Mouse (Mus musculus) MEL (cell line): Measurements from ENCODE around the gene Pp2d1. TPM values are rescaled to one million over a fixed set of nuclear protein-coding genes. Genes with fewer than 3 reads are reported as not detected.

Source experiments
- DNase-seq: peaks from one replicate; pipeline ENCODE4 v3.0.0; 2011; ENCODE audit warnings: low read depth, low spot score
- H3K27ac ChIP-seq: 2 replicates; pipeline ENCODE4 v1.5.1; 2012; ENCODE audit warnings: low read depth, mild to moderate bottlenecking, control low read depth, low read length, moderate library complexity; ENCODE audit not compliant: control insufficient read depth
- H3K27me3 ChIP-seq, 2 experiments: fragments of 150-350 bp in 1 of 2; sonication (generic) in 1 of 2; 2 replicates each; pipeline ENCODE4 v1.6.1; 2012; ENCODE audit warnings: low read length in 2 of 2, mild to moderate bottlenecking in 2 of 2, improper control_type of control experiment in 1 of 2, moderate library complexity in 1 of 2; ENCODE audit not compliant: insufficient read depth in 2 of 2, control insufficient read depth in 1 of 2
- H3K36me3 ChIP-seq, 2 experiments: 2 replicates each; pipeline ENCODE4 v1.6.1; 2012 to 2014; ENCODE audit warnings: low read length in 2 of 2, improper control_type of control experiment in 1 of 2, inconsistent platforms in 1 of 2, mild to moderate bottlenecking in 1 of 2; ENCODE audit not compliant: insufficient read depth in 2 of 2, control insufficient read depth in 1 of 2
- H3K4me1 ChIP-seq, 2 experiments: fragments of 150-350 bp in 1 of 2; sonication (generic) in 1 of 2; 2 replicates each; pipeline ENCODE4 v1.6.1; 2012; ENCODE audit warnings: low read length in 2 of 2, improper control_type of control experiment in 1 of 2, mild to moderate bottlenecking in 1 of 2; ENCODE audit not compliant: insufficient read depth in 2 of 2, control insufficient read depth in 1 of 2
- H3K4me3 ChIP-seq, 2 experiments: fragments of 150-350 bp in 1 of 2; sonication (generic) in 1 of 2; 2 replicates each; pipeline ENCODE4 v1.5.1; 2012; ENCODE audit warnings: low read depth in 2 of 2, low read length in 2 of 2, mild to moderate bottlenecking in 2 of 2, moderate library complexity in 2 of 2, control low read depth in 1 of 2, improper control_type of control experiment in 1 of 2; ENCODE audit not compliant: control insufficient read depth in 1 of 2, insufficient read depth in 1 of 2
- H3K79me2 ChIP-seq: 2 replicates; pipeline ENCODE4 v1.6.1; 2012; ENCODE audit warnings: mild to moderate bottlenecking, low read length, moderate library complexity; ENCODE audit not compliant: control insufficient read depth, poor library complexity, insufficient read depth
- H3K9ac ChIP-seq: 2 replicates; pipeline ENCODE4 v1.6.1; 2012; ENCODE audit warnings: low read depth, mild to moderate bottlenecking, control low read depth, low read length, moderate library complexity; ENCODE audit not compliant: control insufficient read depth, poor library complexity, severe bottlenecking
- H3K9me3 ChIP-seq: fragments of 150-350 bp; sonication (generic); replicated peaks from 2 replicates; pipeline ENCODE4 v1.6.1; 2012; ENCODE audit warnings: mild to moderate bottlenecking, low read length, improper control_type of control experiment, moderate library complexity; ENCODE audit not compliant: insufficient read depth
- BHLHE40 ChIP-seq: IDR thresholded peaks from 2 replicates; pipeline ENCODE4 v1.6.1; 2012; ENCODE audit warnings: low read depth, mild to moderate bottlenecking, inconsistent platforms, low read length, improper control_type of control experiment, borderline replicate concordance
- CHD1 ChIP-seq: IDR thresholded peaks from 2 replicates; pipeline ENCODE4 v1.6.1; 2012; ENCODE audit warnings: low read depth, mild to moderate bottlenecking, inconsistent platforms, low read length, improper control_type of control experiment
- CHD2 ChIP-seq: IDR thresholded peaks from 2 replicates; pipeline ENCODE4 v1.6.1; 2011; ENCODE audit warnings: low read length, improper control_type of control experiment
- CTCF ChIP-seq, 3 experiments: IDR thresholded peaks in 2 of 3; conservative IDR thresholded peaks in 1 of 3; 2 replicates each; pipeline ENCODE4 v1.5.1; 2011 to 2012; ENCODE audit warnings: low read length in 3 of 3, low read depth in 2 of 3, mild to moderate bottlenecking in 2 of 3, improper control_type of control experiment in 1 of 3, inconsistent platforms in 1 of 3, mixed read lengths in 1 of 3, moderate library complexity in 1 of 3; ENCODE audit not compliant: control insufficient read depth in 1 of 3, insufficient read depth in 1 of 3, poor library complexity in 1 of 3, severe bottlenecking in 1 of 3
- E2F4 ChIP-seq: IDR thresholded peaks from 2 replicates; pipeline ENCODE4 v1.6.1; 2011; ENCODE audit warnings: low read depth, low read length, improper control_type of control experiment, borderline replicate concordance
- ELF1 ChIP-seq: IDR thresholded peaks from 2 replicates; pipeline ENCODE4 v1.6.1; 2014; ENCODE audit warnings: low read depth, mild to moderate bottlenecking, inconsistent platforms, low read length, improper control_type of control experiment, moderate library complexity
- EP300 ChIP-seq, 2 experiments: IDR thresholded peaks; 2 replicates each; pipeline ENCODE4 v1.6.1; 2011; ENCODE audit warnings: improper control_type of control experiment in 2 of 2, low read length in 2 of 2, low read depth in 1 of 2, mild to moderate bottlenecking in 1 of 2
- ETS1 ChIP-seq: IDR thresholded peaks from 2 replicates; pipeline ENCODE4 v1.6.1; 2012; ENCODE audit warnings: low read depth, mild to moderate bottlenecking, inconsistent platforms, low read length, improper control_type of control experiment, moderate library complexity
- GABPA ChIP-seq: IDR thresholded peaks from 2 replicates; pipeline ENCODE4 v1.6.1; 2012; ENCODE audit warnings: low read depth, mild to moderate bottlenecking, inconsistent platforms, low read length, improper control_type of control experiment, moderate library complexity
- GATA1 ChIP-seq: IDR thresholded peaks from 2 replicates; pipeline ENCODE4 v1.6.1; 2011; ENCODE audit warnings: low read depth, low read length, improper control_type of control experiment
- HCFC1 ChIP-seq: IDR thresholded peaks from 2 replicates; pipeline ENCODE4 v1.6.1; 2012; ENCODE audit warnings: low read depth, mild to moderate bottlenecking, inconsistent platforms, low read length, improper control_type of control experiment, moderate library complexity
- JUND ChIP-seq: IDR thresholded peaks from 2 replicates; pipeline ENCODE4 v1.6.1; 2011; ENCODE audit warnings: low read depth, mild to moderate bottlenecking, improper control_type of control experiment, low read length
- MAFK ChIP-seq: IDR thresholded peaks from 2 replicates; pipeline ENCODE4 v1.6.1; 2011; ENCODE audit warnings: low read depth, mild to moderate bottlenecking, low read length, improper control_type of control experiment, borderline replicate concordance
- MAX ChIP-seq: IDR thresholded peaks from 2 replicates; pipeline ENCODE4 v1.6.1; 2011; ENCODE audit warnings: low read length, improper control_type of control experiment
- MAZ ChIP-seq: IDR thresholded peaks from 2 replicates; pipeline ENCODE4 v1.6.1; 2012; ENCODE audit warnings: low read depth, mild to moderate bottlenecking, inconsistent platforms, low read length, improper control_type of control experiment
- MEF2A ChIP-seq: IDR thresholded peaks from 2 replicates; pipeline ENCODE4 v1.6.1; 2014; ENCODE audit warnings: low read depth, mild to moderate bottlenecking, inconsistent platforms, low read length, improper control_type of control experiment; ENCODE audit not compliant: poor library complexity, insufficient replicate concordance, severe bottlenecking; ENCODE audit errors: extremely low read depth
- MXI1 ChIP-seq: IDR thresholded peaks from 2 replicates; pipeline ENCODE4 v1.6.1; 2011; ENCODE audit warnings: mild to moderate bottlenecking, low read depth, low read length, improper control_type of control experiment
- MYB ChIP-seq: IDR thresholded peaks from 2 replicates; pipeline ENCODE4 v1.6.1; 2011; ENCODE audit warnings: mild to moderate bottlenecking, low read depth, low read length, improper control_type of control experiment
- POLR2A ChIP-seq, 2 experiments: IDR thresholded peaks; 2 replicates each; pipeline ENCODE4 v1.6.1; 2011 to 2012; ENCODE audit warnings: low read length in 2 of 2, mild to moderate bottlenecking in 2 of 2, control low read depth in 1 of 2, improper control_type of control experiment in 1 of 2, low read depth in 1 of 2, moderate library complexity in 1 of 2; ENCODE audit not compliant: control insufficient read depth in 1 of 2, insufficient read depth in 1 of 2, poor library complexity in 1 of 2
- POLR2AphosphoS2 ChIP-seq: IDR thresholded peaks from 2 replicates; pipeline ENCODE4 v1.6.1; 2011; ENCODE audit warnings: low read length, improper control_type of control experiment
- POLR2AphosphoS5 ChIP-seq: IDR thresholded peaks from 2 replicates; pipeline ENCODE4 v1.6.1; 2012; ENCODE audit warnings: low read depth, borderline replicate concordance, mild to moderate bottlenecking, inconsistent platforms, low read length, moderate library complexity, mixed read lengths
- RAD21 ChIP-seq: IDR thresholded peaks from 2 replicates; pipeline ENCODE4 v1.6.1; 2011; ENCODE audit warnings: mild to moderate bottlenecking, low read depth, low read length, improper control_type of control experiment
- RCOR1 ChIP-seq: IDR thresholded peaks from 2 replicates; pipeline ENCODE4 v1.6.1; 2012; ENCODE audit warnings: low read depth, mild to moderate bottlenecking, inconsistent platforms, low read length, improper control_type of control experiment
- SIN3A ChIP-seq: IDR thresholded peaks from 2 replicates; pipeline ENCODE4 v1.6.1; 2012; ENCODE audit warnings: low read length, improper control_type of control experiment, inconsistent platforms
- SMC3 ChIP-seq: IDR thresholded peaks from 2 replicates; pipeline ENCODE4 v1.6.1; 2011; ENCODE audit warnings: low read depth, low read length, improper control_type of control experiment
- TAL1 ChIP-seq: IDR thresholded peaks from 2 replicates; pipeline ENCODE4 v1.6.1; 2012; ENCODE audit warnings: mild to moderate bottlenecking, inconsistent platforms, low read length, moderate library complexity, mixed read lengths
- TBP ChIP-seq: IDR thresholded peaks from 2 replicates; pipeline ENCODE4 v1.8.0; 2011; ENCODE audit warnings: low read depth, low read length, improper control_type of control experiment
- TCF12 ChIP-seq: IDR thresholded peaks from 2 replicates; pipeline ENCODE4 v1.6.1; 2014; ENCODE audit warnings: low read depth, mild to moderate bottlenecking, inconsistent platforms, low read length, improper control_type of control experiment, moderate library complexity
- UBTF ChIP-seq: IDR thresholded peaks from 2 replicates; pipeline ENCODE4 v1.6.1; 2012; ENCODE audit warnings: low read depth, mild to moderate bottlenecking, inconsistent platforms, low read length, improper control_type of control experiment, moderate library complexity, borderline replicate concordance; ENCODE audit not compliant: insufficient read depth
- USF2 ChIP-seq, 2 experiments: IDR thresholded peaks; 2 replicates each; pipeline ENCODE4 v1.6.1; 2011 to 2012; ENCODE audit warnings: improper control_type of control experiment in 2 of 2, low read length in 2 of 2, borderline replicate concordance in 1 of 2, inconsistent platforms in 1 of 2, low read depth in 1 of 2, mild to moderate bottlenecking in 1 of 2; ENCODE audit not compliant: insufficient read depth in 1 of 2
- ZC3H11A ChIP-seq: IDR thresholded peaks from 2 replicates; pipeline ENCODE4 v1.6.1; 2012; ENCODE audit warnings: low read depth, mild to moderate bottlenecking, inconsistent platforms, low read length, improper control_type of control experiment
- ZKSCAN1 ChIP-seq: IDR thresholded peaks from 2 replicates; pipeline ENCODE4 v1.6.1; 2012; ENCODE audit warnings: low read depth, mild to moderate bottlenecking, inconsistent platforms, low read length, improper control_type of control experiment, moderate library complexity
- ZMIZ1 ChIP-seq: IDR thresholded peaks from 2 replicates; pipeline ENCODE4 v1.6.1; 2012; ENCODE audit warnings: low read depth, mild to moderate bottlenecking, inconsistent platforms, low read length, improper control_type of control experiment, moderate library complexity
- ZNF384 ChIP-seq: IDR thresholded peaks from 2 replicates; pipeline ENCODE4 v1.6.1; 2012; ENCODE audit warnings: low read depth, mild to moderate bottlenecking, inconsistent platforms, low read length, improper control_type of control experiment
- polyA plus RNA-seq, 2 experiments: library from polyadenylated mRNA; stranded (reverse) in 1 of 2; unstranded in 1 of 2; fragments of >175 nt in 1 of 2; fragments of >200 nt in 1 of 2; gene quantifications; 2 replicates each; pipeline versions ENCODE4 v1.2.1 to v1.2.4; 2012; ENCODE audit warnings: low replicate concordance in 2 of 2, low read depth in 1 of 2; ENCODE audit not compliant: insufficient read length in 2 of 2, insufficient read depth in 1 of 2, missing spikeins in 1 of 2
- total RNA-seq: library from RNA; depleted of rRNA; stranded (reverse); fragments of 300-350 nt; gene quantifications from 2 replicates; pipeline ENCODE4 v1.2.3, GENCODE M21; 2012

Gene Pp2d1
- total and polyA plus RNA-seq, 3 experiments: 0.04 to 0.08 TPM; not detected in 1

- TF ChIP-seq GATA1 (peak; percentile 89), EP300 (IDR thresholded peaks at IDR 0.05; ENCODE audit: low read depth in 1 of 2, low read length in 2 of 2) (peak in 1 of 2 experiments; percentile 66; a peak in 2 of 4 replicates), MAFK (no peak), TBP (no peak), ZKSCAN1 (no peak), MEF2A (no peak), JUND (peak; percentile 61; the same call in 1 of the 2 replicates), MXI1 (no peak), POLR2AphosphoS5 (no peak), ZNF384 (no peak), SMC3 (no peak), GABPA (no peak), CTCF (IDR thresholded peaks at IDR 0.05 in 2 of 3, conservative IDR thresholded peaks at IDR 0.05 in 1 of 3; ENCODE audit: control insufficient read depth in 1 of 3, insufficient read depth in 1 of 3, low read depth in 2 of 3, low read length in 3 of 3, poor library complexity in 1 of 3, severe bottlenecking in 1 of 3) (no peak)
Measured at GRCm38 (mm10) chr17:53478066-53478857, 61.0 kb downstream of the Pp2d1 start (continued).

- no peak overlapping the region for H3K9ac ChIP-seq
- H3K4me3 ChIP-seq: no peak overlapping the region
- no peaks in the 10 kb centered on the region for H3K79me2 ChIP-seq
- H3K36me3 ChIP-seq: peaks cover 0 to 17% of the 10 kb centered on the region in 2 experiments; a peak in 2 of 4 replicates
- H3K27ac ChIP-seq: peak overlapping the region; percentile 41; the same call in 1 of the 2 replicates
- no peaks in the 10 kb centered on the region for H3K9me3 ChIP-seq
- H3K4me1 ChIP-seq: peaks cover 2 to 8% of the 10 kb centered on the region in 2 experiments; a peak in 3 of 4 replicates
- DNase-seq: peak; percentile 48
- no peaks in the 10 kb centered on the region for H3K27me3 ChIP-seq
- TF ChIP-seq MAX (no peak), MAZ (no peak), ETS1 (peak; percentile 59; the same call in 1 of the 2 replicates), UBTF (no peak), POLR2AphosphoS2 (no peak), MYB (no peak), CHD2 (no peak), TAL1 (no peak), ZMIZ1 (no peak), MEF2A (no peak), POLR2A (IDR thresholded peaks at IDR 0.05; ENCODE audit: control insufficient read depth in 1 of 2, insufficient read depth in 1 of 2, low read depth in 1 of 2, low read length in 2 of 2, poor library complexity in 1 of 2) (no peak), ELF1 (no peak), TBP (no peak), USF2 (IDR thresholded peaks at IDR 0.05; ENCODE audit: borderline replicate concordance in 1 of 2, insufficient read depth in 1 of 2, low read depth in 1 of 2, low read length in 2 of 2) (no peak), RCOR1 (peak; percentile 56; the same call in 1 of the 2 replicates), TCF12 (peak; percentile 19; the same call in 1 of the 2 replicates), SIN3A (no peak), CHD1 (no peak), ZNF384 (no peak), E2F4 (no peak), ZC3H11A (no peak), HCFC1 (no peak), RAD21 (no peak), SMC3 (no peak), BHLHE40 (no peak)
Measured at GRCm38 (mm10) chr17:53468697-53469096, 70.6 kb downstream of the Pp2d1 start.
